In the genomic region with DNA sequence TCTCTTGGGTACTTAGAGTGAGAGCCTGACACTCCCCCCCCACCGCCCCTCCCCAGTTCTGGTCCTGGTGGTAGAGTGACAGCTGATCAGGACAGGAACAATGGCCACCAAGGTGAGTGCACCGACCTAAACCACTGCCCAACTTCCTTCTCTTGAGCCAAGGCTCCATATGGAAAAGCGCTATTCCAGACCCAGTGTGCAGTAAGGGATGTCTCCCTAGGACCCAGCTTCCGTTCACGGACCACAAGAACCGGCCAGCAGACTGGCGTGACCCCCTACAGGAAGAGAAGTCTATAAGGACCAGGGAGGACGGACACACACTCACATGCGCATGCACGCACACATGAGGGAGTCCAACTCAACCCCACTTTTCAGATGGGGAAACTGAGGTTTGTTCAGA, we compare ENCODE assay signal across 1 mouse cellular context.
TF ChIP-seq lines count a peak whose summit lies in the region.

No protein-coding gene starts in this region.

TF ChIP-seq in CH12.LX, 34 proteins besides CTCF, POLR2A, EP300 and RAD21:
- TF ChIP-seq JUND (conservative IDR thresholded peaks at IDR 0.05; ENCODE audit: low read depth, low read length) (no peak), UBTF (IDR thresholded peaks at IDR 0.05; ENCODE audit: low read depth, low read length) (no peak), POLR2AphosphoS2 (IDR thresholded peaks at IDR 0.05; ENCODE audit: low read depth, low read length) (no peak), PAX5 (IDR thresholded peaks at IDR 0.05; ENCODE audit: low read length) (no peak), TBP (conservative IDR thresholded peaks at IDR 0.05; ENCODE audit: low read depth, low read length) (no peak), USF1 (IDR thresholded peaks at IDR 0.05; ENCODE audit: low read depth, low read length) (no peak), KAT2A (IDR thresholded peaks at IDR 0.05; ENCODE audit: insufficient replicate concordance, low read length) (no peak), ZKSCAN1 (IDR thresholded peaks at IDR 0.05; ENCODE audit: borderline replicate concordance, low read depth, low read length) (no peak), NRF1 (IDR thresholded peaks at IDR 0.05; ENCODE audit: low read depth, low read length) (no peak), BHLHE40 (IDR thresholded peaks at IDR 0.05; ENCODE audit: low read depth, low read length) (no peak), MYC (IDR thresholded peaks at IDR 0.05; ENCODE audit: low read depth, low read length) (no peak), MAZ (IDR thresholded peaks at IDR 0.05; ENCODE audit: low read depth, low read length) (no peak), GABPA (IDR thresholded peaks at IDR 0.05; ENCODE audit: insufficient replicate concordance, low read depth, low read length) (no peak), CHD2 (IDR thresholded peaks at IDR 0.05; ENCODE audit: low read length) (no peak), MXI1 (IDR thresholded peaks at IDR 0.05; ENCODE audit: low read depth, low read length) (no peak), HCFC1 (IDR thresholded peaks at IDR 0.05; ENCODE audit: low read depth, low read length) (no peak)
